Mouse (Mus musculus) forebrain, embryonic 16.5 days (tissue): ENCODE results near the gene Gm17660. TPM values are rescaled to one million over a fixed set of nuclear protein-coding genes. Genes with fewer than 3 reads are reported as not detected.
A peak's percentile ranks its signal among the peaks of the same experiment; 100 is the strongest.

ENCODE experiments used
- ATAC-seq: fragments of 200-750 bp; cut with Nextera tagmentation; 2 replicates; pipeline ENCODE4 v1.8.0; 2017; ENCODE audit warnings: mild to moderate bottlenecking, moderate library complexity
- H3K27ac ChIP-seq: fragments of 300-500 bp; sonication (generic); 2 replicates; pipeline ENCODE4 v1.5.1; 2014; ENCODE audit warnings: low read length, control low read depth
- H3K27me3 ChIP-seq: fragments of 300-500 bp; sonication (generic); replicated peaks from 2 replicates; pipeline ENCODE4 v1.6.1; 2014; ENCODE audit warnings: low read length; ENCODE audit not compliant: control insufficient read depth, insufficient read depth
- H3K36me3 ChIP-seq: fragments of 300-500 bp; sonication (generic); 2 replicates; pipeline ENCODE4 v1.6.1; 2014; ENCODE audit not compliant: control insufficient read depth, insufficient read depth
- H3K4me1 ChIP-seq: fragments of 300-500 bp; sonication (generic); replicated peaks from 2 replicates; pipeline ENCODE4 v1.6.1; 2014; ENCODE audit warnings: low read length; ENCODE audit not compliant: control insufficient read depth, insufficient read depth
- H3K4me2 ChIP-seq: fragments of 300-500 bp; sonication (generic); 2 replicates; pipeline ENCODE4 v1.6.1; 2014; ENCODE audit warnings: mild to moderate bottlenecking, low read length, control low read depth
- H3K4me3 ChIP-seq: fragments of 300-500 bp; sonication (generic); replicated peaks from 2 replicates; pipeline ENCODE4 v1.5.1; 2014; ENCODE audit warnings: mild to moderate bottlenecking, low read length, control low read depth
- H3K9ac ChIP-seq: fragments of 300-500 bp; sonication (generic); replicated peaks from 2 replicates; pipeline ENCODE4 v1.6.1; 2014; ENCODE audit warnings: low read depth, low read length, control low read depth
- H3K9me3 ChIP-seq: fragments of 300-500 bp; sonication (generic); 2 replicates; pipeline ENCODE4 v1.6.1; 2016; ENCODE audit warnings: low read length; ENCODE audit not compliant: control insufficient read depth
- WGBS: fragments of 180-500 bp; shearing (Covaris S2); extraction: QIAGEN DNeasy Blood & Tissue Kit; methylation state at CpG from one replicate; pipeline ENCODE4 v1.1.7; 2014; 5-methylcytosine and 5-hydroxymethylcytosine counted together
- polyA plus RNA-seq: library from polyadenylated mRNA; unstranded; fragments of >200 nt; fragmentation: Nextera tagmentation; extraction: Ambion mirVana; gene quantifications from 2 replicates; pipeline ENCODE4 v1.2.1, GENCODE M21; 2015

The Gm17660 gene
- polyA plus RNA-seq, 1 experiment from 2014 or later = not detected

DNA sequence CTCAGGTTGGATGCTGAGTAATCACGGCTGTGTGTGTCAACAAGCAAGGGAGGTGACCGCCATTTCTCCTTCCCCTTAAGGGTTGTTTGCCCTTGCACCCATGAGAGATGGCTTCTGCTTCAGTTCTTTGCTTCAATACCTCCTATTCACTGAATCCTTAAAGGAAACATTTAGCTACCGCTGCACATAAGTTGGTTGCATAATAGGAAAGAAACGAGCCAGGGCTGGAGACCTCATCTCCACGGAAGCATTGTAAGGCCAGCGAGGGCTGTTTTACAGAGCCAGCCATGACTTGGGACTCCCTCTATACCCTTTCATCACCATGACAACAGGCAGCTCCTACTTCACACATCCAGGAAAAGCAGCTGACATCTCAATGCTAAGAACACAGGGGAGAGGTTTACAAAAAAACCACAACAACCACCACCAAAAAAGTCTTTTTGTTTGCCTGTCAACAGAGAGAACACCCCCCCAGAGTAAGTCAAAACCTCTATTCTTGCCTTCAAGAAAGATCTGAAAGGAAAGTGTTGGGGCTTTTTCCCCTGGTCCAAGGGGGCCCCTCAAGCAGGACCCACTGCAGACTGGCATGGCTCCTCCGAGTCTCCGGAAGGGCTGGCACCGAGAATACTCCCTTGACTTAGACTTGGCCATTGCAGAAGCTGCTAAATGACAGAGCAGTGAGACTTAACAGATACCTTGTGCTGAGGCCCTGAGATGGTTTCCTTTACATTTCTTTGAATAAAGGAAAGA, 32.9 kb upstream of the Gm17660 start:
- 2% methylated on average over 9 of the region's 9 CpGs for WGBS
- Histone ChIP-seq H3K4me1 (peaks cover 60% of the 10 kb centered on the region), H3K27ac (peak overlapping the region; percentile 68), H3K4me2 (peak overlapping the region; percentile 19), H3K27me3 (no peaks in the 10 kb centered on the region), H3K9ac (no peak overlapping the region), H3K4me3 (0 out of 2 replicates have a peak overlapping the region, but pooled peaks have one; percentile 0), H3K9me3 (no peaks in the 10 kb centered on the region), H3K36me3 (no peaks in the 10 kb centered on the region)
- peak; percentile 81 for ATAC-seq

DNA sequence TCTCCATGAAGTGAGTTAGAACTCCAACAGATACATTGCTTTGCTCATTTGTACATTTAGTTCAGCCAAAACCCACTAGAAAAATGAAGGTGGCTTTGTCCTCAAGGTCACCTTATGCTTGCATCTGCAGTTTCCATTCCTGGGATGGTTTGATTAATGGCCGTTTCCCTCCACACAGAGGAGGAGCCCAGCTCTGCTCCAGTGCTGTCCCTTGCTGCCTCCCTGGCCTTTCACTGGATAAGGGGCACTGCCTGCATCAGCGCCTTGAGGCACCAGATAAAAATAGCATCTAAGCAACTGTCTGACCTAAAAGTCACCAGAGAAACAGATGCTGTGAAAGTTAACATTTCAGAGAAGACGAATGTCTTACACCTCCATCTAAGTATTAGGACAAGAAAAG, 32.1 kb upstream of the Gm17660 start:
- peak overlapping the region; percentile 58 for H3K4me2 ChIP-seq
- no peaks in the 10 kb centered on the region for H3K36me3 ChIP-seq
- ATAC-seq = no peak
- peak overlapping the region; percentile 34; the same call in 1 of the 2 replicates for H3K4me3 ChIP-seq
- H3K9me3 ChIP-seq = no peaks in the 10 kb centered on the region
- 28% methylated on average over 3 of the region's 3 CpGs for WGBS
- peaks cover 54% of the 10 kb centered on the region for H3K4me1 ChIP-seq
- peak overlapping the region; percentile 51 for H3K9ac ChIP-seq
- peak overlapping the region; percentile 52; the same call in 1 of the 2 replicates for H3K27ac ChIP-seq
- no peaks in the 10 kb centered on the region for H3K27me3 ChIP-seq

DNA sequence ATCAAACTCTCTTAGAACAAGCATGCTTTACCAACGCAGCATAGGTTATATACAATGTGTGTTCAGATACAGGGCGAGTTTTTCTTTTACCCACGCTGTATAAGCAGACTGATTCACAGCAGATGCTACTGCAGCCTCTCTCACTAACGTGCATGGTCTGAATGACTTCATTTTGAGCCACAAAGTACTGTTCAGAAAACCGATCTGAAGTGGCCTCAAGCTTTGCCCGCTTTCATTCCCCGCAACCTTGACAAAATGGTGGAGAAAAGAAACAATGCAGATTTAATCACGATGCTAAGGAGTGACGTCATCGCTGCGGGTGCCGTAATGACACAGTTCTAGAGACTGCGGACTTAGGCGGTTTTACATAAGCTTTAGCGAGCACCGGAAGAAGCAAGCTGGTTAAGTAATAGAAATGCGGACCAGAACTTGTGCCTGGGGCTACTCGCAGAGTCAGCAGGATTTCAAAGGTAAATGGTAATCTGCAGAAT, 31.5 kb upstream of the Gm17660 start:
- peak overlapping the region; percentile 34 for H3K4me3 ChIP-seq
- H3K27ac ChIP-seq = peak overlapping the region; percentile 52
- no peaks in the 10 kb centered on the region for H3K9me3 ChIP-seq
- peak overlapping the region; percentile 51 for H3K9ac ChIP-seq
- WGBS = 3% methylated on average over 18 of the region's 18 CpGs
- no peaks in the 10 kb centered on the region for H3K36me3 ChIP-seq
- peak overlapping the region; percentile 58 for H3K4me2 ChIP-seq
- no peaks in the 10 kb centered on the region for H3K27me3 ChIP-seq
- peak; percentile 34 for ATAC-seq
- peaks cover 53% of the 10 kb centered on the region for H3K4me1 ChIP-seq

DNA sequence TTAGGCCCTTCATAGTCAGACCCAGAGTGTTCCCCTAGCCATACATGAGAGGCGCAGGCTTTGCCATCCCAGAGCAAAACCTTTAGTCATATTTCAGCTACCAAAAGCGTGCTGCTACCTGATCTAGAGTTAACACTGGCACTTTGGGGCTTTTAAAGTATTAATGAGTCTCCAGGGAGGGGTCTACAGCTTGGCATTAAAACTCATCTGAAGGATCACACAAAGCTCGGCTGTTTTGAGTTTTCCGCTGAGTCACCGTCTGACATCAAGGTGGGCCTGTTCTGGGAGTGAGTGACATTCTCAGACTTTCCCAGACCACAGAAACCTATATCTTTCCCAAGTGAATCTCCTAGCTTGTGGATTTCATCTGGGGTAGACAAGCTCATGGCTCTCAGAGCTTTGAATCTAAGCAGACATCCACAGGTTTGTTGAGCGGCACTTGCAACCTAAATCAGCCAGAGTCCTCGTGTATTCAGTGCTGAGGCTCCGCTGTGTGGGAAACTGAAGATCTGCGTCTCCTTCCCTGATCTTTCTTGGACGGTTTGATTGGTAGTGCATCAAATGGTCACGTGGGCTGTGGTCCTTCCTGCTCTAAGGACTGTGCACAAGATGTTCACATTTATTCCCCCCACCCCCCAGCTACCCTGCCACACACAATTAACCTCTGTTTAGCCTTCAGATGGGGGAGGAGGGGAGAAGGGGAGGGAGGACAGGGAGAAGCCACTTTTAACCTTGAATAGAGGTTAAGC, 30.9 kb upstream of the Gm17660 start:
- no peaks in the 10 kb centered on the region for H3K27me3 ChIP-seq
- peak overlapping the region; percentile 51 for H3K9ac ChIP-seq
- peak; percentile 14 for ATAC-seq
- H3K36me3 ChIP-seq = no peaks in the 10 kb centered on the region
- H3K27ac ChIP-seq = peak overlapping the region; percentile 52
- no peaks in the 10 kb centered on the region for H3K9me3 ChIP-seq
- peaks cover 47% of the 10 kb centered on the region for H3K4me1 ChIP-seq
- WGBS = 46% methylated on average over 11 of the region's 11 CpGs
- peak overlapping the region; percentile 58 for H3K4me2 ChIP-seq
- H3K4me3 ChIP-seq = peak overlapping the region; percentile 34

DNA sequence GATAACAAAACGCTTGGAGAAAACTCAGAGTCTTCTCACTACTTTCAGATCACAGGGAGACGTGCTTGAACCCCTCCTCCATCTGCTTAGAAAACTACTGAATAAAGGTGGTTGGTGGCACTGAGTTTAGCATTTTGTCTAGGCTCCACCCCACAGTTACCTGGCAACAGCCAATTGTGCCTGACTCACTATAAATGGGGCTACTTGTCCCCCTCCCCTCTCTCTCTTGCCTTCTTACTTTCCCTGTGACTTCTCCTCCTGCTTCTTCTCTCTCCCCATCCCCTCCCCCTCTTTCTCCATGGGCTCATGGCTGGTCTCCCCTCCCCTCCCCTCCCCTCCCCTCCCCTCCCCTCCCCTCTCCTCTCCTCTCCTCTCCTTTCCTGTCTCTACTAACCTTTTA, 26.7 kb upstream of the Gm17660 start:
- no peak overlapping the region for H3K27ac ChIP-seq
- WGBS = 31% methylated on average over 2 of the region's 2 CpGs
- no peaks in the 10 kb centered on the region for H3K9me3 ChIP-seq
- H3K27me3 ChIP-seq = no peaks in the 10 kb centered on the region
- H3K4me3 ChIP-seq = no peak overlapping the region
- H3K9ac ChIP-seq = no peak overlapping the region
- H3K4me1 ChIP-seq = peaks cover 16% of the 10 kb centered on the region
- no peak for ATAC-seq
- H3K36me3 ChIP-seq = no peaks in the 10 kb centered on the region
- no peak overlapping the region for H3K4me2 ChIP-seq

DNA sequence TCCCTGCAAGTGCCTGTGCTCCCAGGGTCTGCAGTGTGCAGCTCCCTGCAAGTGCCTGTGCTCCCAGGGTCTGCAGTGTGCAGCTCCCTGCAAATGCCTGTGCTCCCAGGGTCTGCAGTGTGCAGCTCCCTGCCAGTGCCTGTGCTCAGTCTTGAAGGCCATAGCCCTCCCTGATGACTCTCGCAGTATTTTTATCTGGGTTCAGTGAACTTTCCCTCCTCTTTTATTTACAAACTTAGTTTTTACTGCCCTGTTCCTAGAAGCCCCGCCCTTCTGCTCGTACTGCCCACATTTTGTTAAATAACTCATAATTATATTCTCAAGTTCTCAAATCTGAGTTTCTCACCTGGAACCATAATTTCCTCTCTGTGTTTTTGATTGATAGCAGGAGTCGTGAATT, 25.8 kb upstream of the Gm17660 start:
- no peak overlapping the region for H3K27ac ChIP-seq
- H3K4me2 ChIP-seq = no peak overlapping the region
- no peak overlapping the region for H3K9ac ChIP-seq
- no peaks in the 10 kb centered on the region for H3K36me3 ChIP-seq
- ATAC-seq = no peak
- H3K4me3 ChIP-seq = no peak overlapping the region
- WGBS = 76% methylated on average over 4 of the region's 4 CpGs
- H3K9me3 ChIP-seq = no peaks in the 10 kb centered on the region
- H3K4me1 ChIP-seq = peaks cover 6% of the 10 kb centered on the region; the same call in 1 of the 2 replicates
- H3K27me3 ChIP-seq = no peaks in the 10 kb centered on the region

DNA sequence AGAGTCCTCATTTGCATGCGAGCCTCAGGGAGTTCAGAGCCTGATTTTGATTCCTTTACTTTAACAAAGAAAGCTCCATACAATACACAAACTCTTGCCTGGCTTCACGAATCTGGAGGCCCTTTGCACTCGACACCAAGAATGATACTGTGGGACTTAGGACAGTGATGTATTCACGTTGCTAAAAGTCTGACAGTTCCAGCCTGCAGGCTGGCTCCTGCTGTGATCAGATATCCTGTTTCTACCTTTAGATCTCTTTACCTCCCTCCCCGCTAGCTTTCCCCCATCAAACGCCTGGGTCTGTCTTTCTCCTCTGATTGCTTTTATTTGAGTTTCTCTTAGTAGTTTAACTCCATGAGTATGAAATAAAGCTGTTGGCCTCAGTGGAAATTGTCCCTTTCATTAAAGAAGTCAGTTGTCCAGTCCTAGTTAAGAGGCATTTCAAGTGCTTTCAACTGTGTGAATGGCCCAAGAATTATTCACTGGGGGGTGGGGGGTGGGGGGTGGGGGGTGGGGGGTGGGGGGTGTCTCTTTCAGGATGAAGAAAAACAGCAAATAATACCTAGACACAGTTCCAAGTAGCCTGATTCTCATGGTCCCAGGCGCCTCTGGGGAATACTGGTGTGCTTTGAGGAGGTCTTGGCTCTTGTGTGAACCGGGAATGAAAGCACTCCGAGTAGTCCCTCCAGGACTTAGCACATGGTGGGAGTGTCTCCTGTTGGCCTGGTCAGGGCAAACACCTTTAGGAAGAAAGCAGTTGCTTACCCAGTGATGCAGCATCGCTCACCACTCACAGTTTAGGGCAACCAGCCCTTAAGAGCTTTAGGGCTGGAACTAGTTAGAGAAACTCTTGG, 24.5 kb upstream of the Gm17660 start:
- H3K9ac ChIP-seq = 0 out of 2 replicates have a peak overlapping the region, but pooled peaks have one; percentile 6
- WGBS = 11% methylated on average over 10 of the region's 10 CpGs
- no peak for ATAC-seq
- no peak overlapping the region for H3K4me3 ChIP-seq
- H3K4me1 ChIP-seq = peaks cover 5% of the 10 kb centered on the region; the same call in 1 of the 2 replicates
- no peaks in the 10 kb centered on the region for H3K36me3 ChIP-seq
- H3K4me2 ChIP-seq = no peak overlapping the region
- H3K27ac ChIP-seq = no peak overlapping the region
- H3K9me3 ChIP-seq = no peaks in the 10 kb centered on the region
- H3K27me3 ChIP-seq = no peaks in the 10 kb centered on the region

DNA sequence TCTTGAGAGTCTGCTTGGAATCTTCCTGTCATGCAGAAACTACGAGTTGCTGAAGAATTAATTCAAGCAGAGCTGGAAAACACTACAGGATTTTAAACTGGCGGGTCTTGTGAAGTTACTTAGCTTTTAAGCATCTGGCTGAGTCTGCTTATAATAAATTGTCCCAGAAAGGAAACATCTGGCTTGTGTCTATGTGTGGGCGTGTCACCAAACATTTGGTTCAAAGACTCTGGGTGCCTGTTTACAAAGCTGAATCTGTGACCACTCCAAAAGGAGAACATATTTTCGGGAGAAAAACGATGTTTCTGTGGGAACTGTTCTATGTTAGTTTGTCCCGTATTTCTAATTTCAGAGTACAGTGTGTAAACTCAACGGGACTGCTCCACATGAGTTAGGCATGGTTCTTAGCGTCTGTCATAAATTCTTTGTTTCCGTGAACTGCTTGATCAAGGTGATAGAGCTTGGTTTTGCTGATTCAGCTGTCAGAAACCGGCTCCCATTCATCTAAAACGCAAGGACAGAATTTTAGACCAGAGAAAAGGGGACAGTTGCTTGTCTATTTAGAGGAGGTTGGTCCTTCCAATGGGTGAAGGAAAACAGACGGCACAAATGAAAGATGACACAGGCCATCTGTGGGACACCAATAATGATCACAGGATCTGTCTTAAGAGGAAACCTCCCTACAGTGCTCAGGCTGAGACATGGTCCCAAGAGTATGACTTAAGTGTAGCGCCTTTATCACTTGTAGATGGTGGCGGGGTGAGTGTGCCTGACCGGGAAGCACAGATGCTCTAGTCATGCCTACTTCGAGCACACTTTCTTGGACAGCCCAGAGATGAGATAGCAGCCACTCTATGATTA, 18.9 kb upstream of the Gm17660 start:
- WGBS = 89% methylated on average over 16 of the region's 16 CpGs
- no peak for ATAC-seq
- Histone ChIP-seq H3K9ac (no peak overlapping the region), H3K27ac (no peak overlapping the region; the same call in 1 of the 2 replicates), H3K9me3 (no peaks in the 10 kb centered on the region), H3K4me2 (no peak overlapping the region), H3K4me3 (no peak overlapping the region), H3K27me3 (no peaks in the 10 kb centered on the region), H3K4me1 (no peaks in the 10 kb centered on the region), H3K36me3 (no peaks in the 10 kb centered on the region)
